Mouse (Mus musculus): ENCODE results near the gene Prkcz. TPM values are rescaled to one million over a fixed set of nuclear protein-coding genes. Genes with fewer than 3 reads are reported as not detected.

The Prkcz gene
- polyA plus RNA-seq, 1 experiment from 2014 or later: 9.3 TPM

- H3K4me1 ChIP-seq: peaks cover 23% of the 10 kb centered on the region
- H3K9me3 ChIP-seq (replicated peaks): no peaks in the 10 kb centered on the region
- no peaks in the 10 kb centered on the region for H3K27me3 ChIP-seq (ENCODE audit: low read depth, poor library complexity, severe bottlenecking)
- no peaks in the 10 kb centered on the region for H3K36me3 ChIP-seq
- no peak for DNase-seq (ENCODE audit: low spot score)
- WGBS: 82% methylated on average over 21 of the region's 21 CpGs
- peak overlapping the region; percentile 43 for H3K27ac ChIP-seq
- no peak overlapping the region for H3K4me3 ChIP-seq
These were observed 60.6 kb downstream of the Prkcz start for GRCm38 (mm10) chr4:155300421-155301097.

GRCm38 (mm10) chr4:155298826-155299225, 62.3 kb downstream of the Prkcz start:
- no peak overlapping the region for H3K4me3 ChIP-seq
- DNase-seq (ENCODE audit: low spot score): no peak
- peaks cover 25% of the 10 kb centered on the region for H3K4me1 ChIP-seq
- H3K27ac ChIP-seq: no peak overlapping the region
- WGBS: 94% methylated on average over 4 of the region's 4 CpGs
- no peaks in the 10 kb centered on the region for H3K36me3 ChIP-seq
- H3K9me3 ChIP-seq (replicated peaks): no peaks in the 10 kb centered on the region
- no peaks in the 10 kb centered on the region for H3K27me3 ChIP-seq (ENCODE audit: low read depth, poor library complexity, severe bottlenecking)

GRCm38 (mm10) chr4:155297057-155297456, 64.1 kb downstream of the Prkcz start:
- no peaks in the 10 kb centered on the region for H3K36me3 ChIP-seq
- H3K27ac ChIP-seq: no peak overlapping the region
- 56% methylated on average over 2 of the region's 2 CpGs for WGBS
- no peak overlapping the region for H3K4me3 ChIP-seq
- peaks cover 22% of the 10 kb centered on the region for H3K4me1 ChIP-seq
- peak; percentile 59 for DNase-seq (ENCODE audit: low spot score)
- no peaks in the 10 kb centered on the region for H3K9me3 ChIP-seq (replicated peaks)
- H3K27me3 ChIP-seq (ENCODE audit: low read depth, poor library complexity, severe bottlenecking): no peaks in the 10 kb centered on the region

GRCm38 (mm10) chr4:155295996-155296395, 65.2 kb downstream of the Prkcz start:
- Histone ChIP-seq H3K4me3 (no peak overlapping the region), H3K27ac (peak overlapping the region; percentile 2; the same call in 1 of the 2 replicates), H3K9me3 (replicated peaks) (no peaks in the 10 kb centered on the region), H3K27me3 (ENCODE audit: low read depth, poor library complexity, severe bottlenecking) (no peaks in the 10 kb centered on the region), H3K4me1 (peaks cover 21% of the 10 kb centered on the region), H3K36me3 (no peaks in the 10 kb centered on the region)
- 82% methylated on average over 4 of the region's 4 CpGs for WGBS
- no peak for DNase-seq (ENCODE audit: low spot score)

GRCm38 (mm10) chr4:155295026-155295590, 66.1 kb downstream of the Prkcz start:
- Histone ChIP-seq H3K27ac (peak overlapping the region; percentile 4; the same call in 1 of the 2 replicates), H3K36me3 (no peaks in the 10 kb centered on the region), H3K9me3 (replicated peaks) (no peaks in the 10 kb centered on the region), H3K27me3 (ENCODE audit: low read depth, poor library complexity, severe bottlenecking) (no peaks in the 10 kb centered on the region), H3K4me1 (peaks cover 21% of the 10 kb centered on the region), H3K4me3 (no peak overlapping the region)
- 81% methylated on average over 10 of the region's 10 CpGs for WGBS
- DNase-seq (ENCODE audit: low spot score): no peak

GRCm38 (mm10) chr4:155294381-155294780, 66.8 kb downstream of the Prkcz start:
- Histone ChIP-seq H3K36me3 (no peaks in the 10 kb centered on the region), H3K4me1 (peaks cover 24% of the 10 kb centered on the region), H3K27me3 (ENCODE audit: low read depth, poor library complexity, severe bottlenecking) (no peaks in the 10 kb centered on the region), H3K4me3 (no peak overlapping the region), H3K9me3 (replicated peaks) (no peaks in the 10 kb centered on the region), H3K27ac (peak overlapping the region; percentile 61; the same call in 1 of the 2 replicates)
- no peak for DNase-seq (ENCODE audit: low spot score)
- 93% methylated on average over 14 of the region's 14 CpGs for WGBS

- 86% methylated on average over 10 of the region's 10 CpGs for WGBS
- Histone ChIP-seq H3K27me3 (ENCODE audit: low read depth, poor library complexity, severe bottlenecking) (no peaks in the 10 kb centered on the region), H3K36me3 (no peaks in the 10 kb centered on the region), H3K4me3 (no peak overlapping the region), H3K9me3 (replicated peaks) (no peaks in the 10 kb centered on the region), H3K4me1 (peaks cover 25% of the 10 kb centered on the region), H3K27ac (no peak overlapping the region)
- DNase-seq (ENCODE audit: low spot score): no peak
These were observed 68.3 kb downstream of the Prkcz start for GRCm38 (mm10) chr4:155292863-155293262.

- H3K9me3 ChIP-seq (replicated peaks): no peaks in the 10 kb centered on the region
- H3K36me3 ChIP-seq: no peaks in the 10 kb centered on the region
- no peak overlapping the region for H3K4me3 ChIP-seq
- peaks cover 42% of the 10 kb centered on the region for H3K4me1 ChIP-seq
- H3K27me3 ChIP-seq (ENCODE audit: low read depth, poor library complexity, severe bottlenecking): no peaks in the 10 kb centered on the region
- WGBS: 93% methylated on average over 7 of the region's 7 CpGs
- H3K27ac ChIP-seq: peak overlapping the region; percentile 61
- no peak for DNase-seq (ENCODE audit: low spot score)
These were observed 71.1 kb downstream of the Prkcz start for GRCm38 (mm10) chr4:155290045-155290444.

GRCm38 (mm10) chr4:155288586-155288985, 72.6 kb downstream of the Prkcz start:
- Histone ChIP-seq H3K27me3 (ENCODE audit: low read depth, poor library complexity, severe bottlenecking) (no peaks in the 10 kb centered on the region), H3K9me3 (replicated peaks) (no peaks in the 10 kb centered on the region), H3K27ac (peak overlapping the region; percentile 32), H3K4me1 (peaks cover 49% of the 10 kb centered on the region), H3K4me3 (no peak overlapping the region), H3K36me3 (no peaks in the 10 kb centered on the region)
- 65% methylated on average over 1 of the region's 1 CpGs for WGBS
- DNase-seq (ENCODE audit: low spot score): no peak

- Histone ChIP-seq H3K4me3 (no peak overlapping the region), H3K9me3 (replicated peaks) (no peaks in the 10 kb centered on the region), H3K27me3 (ENCODE audit: low read depth, poor library complexity, severe bottlenecking) (no peaks in the 10 kb centered on the region), H3K4me1 (peaks cover 58% of the 10 kb centered on the region), H3K27ac (peak overlapping the region; percentile 32; the same call in 1 of the 2 replicates), H3K36me3 (no peaks in the 10 kb centered on the region)
- DNase-seq (ENCODE audit: low spot score): no peak
- 93% methylated on average over 11 of the region's 11 CpGs for WGBS
These were observed 73.4 kb downstream of the Prkcz start for GRCm38 (mm10) chr4:155287713-155288112.

GRCm38 (mm10) chr4:155286090-155286489, 75.1 kb downstream of the Prkcz start:
- WGBS: 95% methylated on average over 4 of the region's 4 CpGs
- Histone ChIP-seq H3K9me3 (replicated peaks) (no peaks in the 10 kb centered on the region), H3K4me3 (no peak overlapping the region), H3K27me3 (ENCODE audit: low read depth, poor library complexity, severe bottlenecking) (no peaks in the 10 kb centered on the region), H3K4me1 (peaks cover 72% of the 10 kb centered on the region), H3K36me3 (no peaks in the 10 kb centered on the region), H3K27ac (0 out of 2 replicates have a peak overlapping the region, but pooled peaks have one; percentile 26)
- no peak for DNase-seq (ENCODE audit: low spot score)

GRCm38 (mm10) chr4:155284521-155285379, 76.4 kb downstream of the Prkcz start:
- 37% methylated on average over 15 of the region's 15 CpGs for WGBS
- Histone ChIP-seq H3K4me1 (peaks cover 72% of the 10 kb centered on the region), H3K4me3 (peak overlapping the region; percentile 46; the same call in 1 of the 2 replicates), H3K27ac (peak overlapping the region; percentile 95), H3K36me3 (no peaks in the 10 kb centered on the region), H3K27me3 (ENCODE audit: low read depth, poor library complexity, severe bottlenecking) (no peaks in the 10 kb centered on the region), H3K9me3 (replicated peaks) (no peaks in the 10 kb centered on the region)
- DNase-seq (ENCODE audit: low spot score): peak; percentile 63

GRCm38 (mm10) chr4:155283585-155283984, 77.6 kb downstream of the Prkcz start:
- peaks cover 77% of the 10 kb centered on the region for H3K4me1 ChIP-seq
- no peaks in the 10 kb centered on the region for H3K36me3 ChIP-seq
- peak overlapping the region; percentile 95 for H3K27ac ChIP-seq
- no peaks in the 10 kb centered on the region for H3K27me3 ChIP-seq (ENCODE audit: low read depth, poor library complexity, severe bottlenecking)
- H3K9me3 ChIP-seq (replicated peaks): no peaks in the 10 kb centered on the region
- WGBS: 48% methylated on average over 9 of the region's 9 CpGs
- H3K4me3 ChIP-seq: peak overlapping the region; percentile 46
- DNase-seq (ENCODE audit: low spot score): no peak
